Mouse (Mus musculus): ENCODE data around the gene Syngap1. TPM values are rescaled to one million over a fixed set of nuclear protein-coding genes. Genes with fewer than 3 reads are reported as not detected.
"Not testable (repeated sequence)": the region's sequence is repeated elsewhere in the genome, so short reads cannot be mapped to it uniquely, and the experiment has no call there.

Syngap1 gene
- polyA plus RNA-seq, 1 experiment from 2014 or later: 4.7 TPM

DNA sequence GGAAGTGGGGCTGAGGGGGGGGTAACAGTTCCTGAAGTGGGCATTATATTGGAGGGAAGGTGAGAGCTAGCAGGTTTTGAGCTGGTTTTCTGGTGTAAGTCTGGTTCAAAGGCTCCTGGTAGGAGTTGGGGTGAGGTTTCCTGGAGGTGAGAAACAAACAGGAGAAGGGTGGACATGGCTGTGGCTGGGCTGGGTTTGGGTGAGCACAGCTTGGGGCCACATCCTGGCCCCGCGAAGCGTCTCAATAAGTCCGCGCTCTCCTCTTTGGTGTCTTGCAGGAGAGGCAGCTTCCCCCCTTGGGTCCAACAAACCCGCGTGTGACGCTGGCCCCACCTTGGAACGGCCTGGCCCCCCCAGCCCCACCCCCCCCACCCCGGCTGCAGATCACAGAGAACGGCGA lies 29.2 kb downstream of the Syngap1 start:
- no peak for ATAC-seq (ENCODE audit: low FRiP score)
- Histone ChIP-seq H3K4me1 (replicated peaks; ENCODE audit: control insufficient read depth, insufficient read depth, low read length) (peaks cover 6% of the 10 kb centered on the region; the same call in 1 of the 2 replicates), H3K4me2 (replicated peaks; ENCODE audit: low read depth, low read length) (no peak overlapping the region), H3K27me3 (ENCODE audit: control insufficient read depth, insufficient read depth, low read length) (no peaks in the 10 kb centered on the region), H3K9me3 (ENCODE audit: control insufficient read depth, low read length) (no peaks in the 10 kb centered on the region), H3K9ac (ENCODE audit: low read depth, low read length) (no peak overlapping the region), H3K4me3 (ENCODE audit: low read depth, low read length) (no peak overlapping the region), H3K36me3 (ENCODE audit: control insufficient read depth, insufficient read depth, low read length) (peaks cover 2% of the 10 kb centered on the region; the same call in 1 of the 2 replicates), H3K27ac (ENCODE audit: low read depth, low read length) (no peak overlapping the region)
- 74% methylated on average over 12 of the region's 12 CpGs for WGBS
- DNase-seq (ENCODE audit: low spot score): no peak

DNA sequence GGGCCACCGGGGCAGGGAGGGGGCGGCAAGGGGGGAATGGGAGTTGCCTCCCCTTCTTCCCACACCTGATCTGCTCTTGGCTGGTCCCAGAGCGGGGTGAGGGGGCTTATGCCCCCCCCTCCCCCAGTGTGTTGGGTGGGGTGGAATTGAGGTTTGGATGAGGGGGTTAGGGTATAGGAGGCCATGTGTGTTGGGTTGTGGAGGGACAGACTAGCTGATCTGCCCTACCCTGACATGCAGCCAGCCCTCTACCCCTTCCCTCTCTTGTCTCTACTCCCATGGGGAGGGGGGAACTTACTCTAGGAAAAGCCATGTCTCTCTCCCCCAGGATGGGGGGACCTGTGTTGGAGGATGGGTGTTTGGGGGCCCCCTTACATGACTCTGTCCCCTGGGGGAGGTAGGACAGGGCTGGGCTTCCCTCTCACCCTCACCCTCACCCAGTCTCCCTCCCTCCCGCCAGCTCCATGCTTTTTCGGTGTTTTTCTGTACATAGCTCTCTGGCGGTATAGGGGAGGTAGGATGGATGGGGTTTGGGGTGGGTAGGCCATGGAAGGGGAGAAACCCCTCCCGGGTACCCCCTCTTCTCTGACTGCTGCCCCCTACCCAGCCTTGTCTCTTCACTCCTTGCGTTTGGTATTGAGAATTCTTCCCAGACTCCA lies 30.3 kb downstream of the Syngap1 start:
- WGBS: 55% methylated on average over 8 of the region's 8 CpGs
- Histone ChIP-seq H3K9ac (ENCODE audit: low read depth, low read length) (peak overlapping the region; percentile 1; the same call in 1 of the 2 replicates), H3K27me3 (ENCODE audit: control insufficient read depth, insufficient read depth, low read length) (no peaks in the 10 kb centered on the region), H3K4me3 (ENCODE audit: low read depth, low read length) (no peak overlapping the region), H3K36me3 (ENCODE audit: control insufficient read depth, insufficient read depth, low read length) (peaks cover 2% of the 10 kb centered on the region; the same call in 1 of the 2 replicates), H3K27ac (ENCODE audit: low read depth, low read length) (no peak overlapping the region), H3K9me3 (ENCODE audit: control insufficient read depth, low read length) (no peaks in the 10 kb centered on the region), H3K4me1 (replicated peaks; ENCODE audit: control insufficient read depth, insufficient read depth, low read length) (peaks cover 6% of the 10 kb centered on the region; the same call in 1 of the 2 replicates), H3K4me2 (replicated peaks; ENCODE audit: low read depth, low read length) (no peak overlapping the region; the same call in 1 of the 2 replicates)
- ATAC-seq (ENCODE audit: low FRiP score) (no peak), DNase-seq (ENCODE audit: low spot score) (no peak)

GRCm38 (mm10) chr17:26972107-26972506 lies 31.1 kb downstream of the Syngap1 start:
- Histone ChIP-seq H3K27me3 (ENCODE audit: control insufficient read depth, insufficient read depth, low read length) (no peaks in the 10 kb centered on the region), H3K9ac (ENCODE audit: low read depth, low read length) (peak overlapping the region; percentile 70), H3K4me3 (ENCODE audit: low read depth, low read length) (peak overlapping the region; percentile 92), H3K4me2 (replicated peaks; ENCODE audit: low read depth, low read length) (peak overlapping the region; percentile 84), H3K27ac (ENCODE audit: low read depth, low read length) (0 out of 2 replicates have a peak overlapping the region, but pooled peaks have one; percentile 56), H3K4me1 (replicated peaks; ENCODE audit: control insufficient read depth, insufficient read depth, low read length) (peaks cover 6% of the 10 kb centered on the region; the same call in 1 of the 2 replicates), H3K36me3 (ENCODE audit: control insufficient read depth, insufficient read depth, low read length) (peaks cover 3% of the 10 kb centered on the region; the same call in 1 of the 2 replicates), H3K9me3 (ENCODE audit: control insufficient read depth, low read length) (no peaks in the 10 kb centered on the region)
- DNase-seq (ENCODE audit: low spot score): no peak
- ATAC-seq (ENCODE audit: low FRiP score): no peak
- 12% methylated on average over 3 of the region's 3 CpGs for WGBS

- ATAC-seq (ENCODE audit: low FRiP score): peak; percentile 97
- no peaks in the 10 kb centered on the region for H3K27me3 ChIP-seq (ENCODE audit: control insufficient read depth, insufficient read depth, low read length)
- 0 out of 2 replicates have a peak, but pooled peaks cover 4% of the 10 kb centered on the region for H3K36me3 ChIP-seq (ENCODE audit: control insufficient read depth, insufficient read depth, low read length)
- peak within 1 kb of the TSS; percentile 84 for H3K4me2 ChIP-seq (replicated peaks; ENCODE audit: low read depth, low read length)
- peak within 1 kb of the TSS; percentile 70 for H3K9ac ChIP-seq (ENCODE audit: low read depth, low read length)
- no peaks in the 10 kb centered on the region for H3K9me3 ChIP-seq (ENCODE audit: control insufficient read depth, low read length)
- peak; percentile 95 for DNase-seq (ENCODE audit: low spot score)
- H3K4me3 ChIP-seq (ENCODE audit: low read depth, low read length): peak within 1 kb of the TSS; percentile 92
- WGBS: under 1% methylated on average over 75 of the region's 75 CpGs
- H3K4me1 ChIP-seq (replicated peaks; ENCODE audit: control insufficient read depth, insufficient read depth, low read length): peaks cover 6% of the 10 kb centered on the region; the same call in 1 of the 2 replicates
- peak within 1 kb of the TSS; percentile 56; the same call in 1 of the 2 replicates for H3K27ac ChIP-seq (ENCODE audit: low read depth, low read length)
These were observed 31.9 kb downstream of the Syngap1 start, which contains the start of gene Zbtb9 for GRCm38 (mm10) chr17:26972703-26973574. Zbtb9 (plus strand) TSS chr17:26973167.

DNA sequence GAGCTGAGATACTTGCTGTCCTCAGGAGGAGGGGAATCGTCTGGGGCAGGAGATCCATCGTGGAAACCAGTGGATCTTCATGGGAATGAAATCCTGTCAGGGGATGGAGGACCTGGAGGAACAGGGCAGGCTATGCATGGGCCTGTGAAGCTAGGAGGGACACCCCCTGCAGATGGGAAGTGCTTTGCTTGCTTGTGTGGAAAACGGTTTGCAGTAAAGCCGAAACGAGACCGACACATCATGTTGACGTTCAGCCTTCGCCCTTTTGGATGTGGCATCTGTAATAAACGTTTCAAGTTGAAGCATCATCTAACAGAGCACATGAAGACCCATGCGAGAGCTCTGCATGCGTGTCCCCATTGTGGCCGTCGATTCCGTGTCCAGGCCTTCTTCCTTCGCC lies 33.5 kb downstream of the Syngap1 start:
- Histone ChIP-seq H3K27ac (ENCODE audit: low read depth, low read length) (no peak overlapping the region), H3K4me2 (replicated peaks; ENCODE audit: low read depth, low read length) (no peak overlapping the region), H3K9ac (ENCODE audit: low read depth, low read length) (no peak overlapping the region), H3K36me3 (ENCODE audit: control insufficient read depth, insufficient read depth, low read length) (0 out of 2 replicates have a peak, but pooled peaks cover 4% of the 10 kb centered on the region), H3K4me1 (replicated peaks; ENCODE audit: control insufficient read depth, insufficient read depth, low read length) (peaks cover 6% of the 10 kb centered on the region; the same call in 1 of the 2 replicates), H3K4me3 (ENCODE audit: low read depth, low read length) (no peak overlapping the region), H3K9me3 (ENCODE audit: control insufficient read depth, low read length) (no peaks in the 10 kb centered on the region), H3K27me3 (ENCODE audit: control insufficient read depth, insufficient read depth, low read length) (no peaks in the 10 kb centered on the region)
- ATAC-seq (ENCODE audit: low FRiP score): no peak
- 92% methylated on average over 15 of the region's 15 CpGs for WGBS
- DNase-seq (ENCODE audit: low spot score): no peak

DNA sequence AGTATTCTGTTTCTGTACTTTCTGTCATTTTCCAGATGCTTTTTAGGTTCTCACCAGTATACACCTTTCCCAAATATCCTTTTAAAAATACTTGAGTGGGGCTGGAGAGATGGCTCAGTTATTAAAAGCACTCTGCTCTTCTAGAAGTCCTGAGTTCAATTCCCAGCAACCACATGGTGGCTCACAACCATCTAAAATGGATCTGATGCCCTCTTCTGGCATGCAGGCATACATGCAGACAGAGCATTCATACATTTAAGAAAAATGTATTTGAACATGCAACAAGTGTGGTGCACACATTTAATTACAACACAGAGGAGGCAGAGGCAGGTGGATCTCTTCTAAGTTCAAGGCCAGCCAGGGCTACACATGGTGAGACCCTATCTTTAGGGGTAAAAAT lies 34.4 kb downstream of the Syngap1 start:
- no peak overlapping the region for H3K4me3 ChIP-seq (ENCODE audit: low read depth, low read length)
- no peak overlapping the region for H3K4me2 ChIP-seq (replicated peaks; ENCODE audit: low read depth, low read length)
- H3K27me3 ChIP-seq (ENCODE audit: control insufficient read depth, insufficient read depth, low read length): no peaks in the 10 kb centered on the region
- no peak overlapping the region for H3K27ac ChIP-seq (ENCODE audit: low read depth, low read length)
- ATAC-seq (ENCODE audit: low FRiP score): no peak
- H3K9me3 ChIP-seq (ENCODE audit: control insufficient read depth, low read length): no peaks in the 10 kb centered on the region
- H3K9ac ChIP-seq (ENCODE audit: low read depth, low read length): no peak overlapping the region
- H3K4me1 ChIP-seq (replicated peaks; ENCODE audit: control insufficient read depth, insufficient read depth, low read length): peaks cover 6% of the 10 kb centered on the region; the same call in 1 of the 2 replicates
- DNase-seq (ENCODE audit: low spot score): no peak
- 0 out of 2 replicates have a peak, but pooled peaks cover 4% of the 10 kb centered on the region for H3K36me3 ChIP-seq (ENCODE audit: control insufficient read depth, insufficient read depth, low read length)

GRCm38 (mm10) chr17:26977354-26977753 lies 36.3 kb downstream of the Syngap1 start:
- H3K9ac ChIP-seq (ENCODE audit: low read depth, low read length); H3K4me3 ChIP-seq (ENCODE audit: low read depth, low read length); H3K4me1 ChIP-seq (replicated peaks; ENCODE audit: control insufficient read depth, insufficient read depth, low read length); H3K27ac ChIP-seq (ENCODE audit: low read depth, low read length); H3K36me3 ChIP-seq (ENCODE audit: control insufficient read depth, insufficient read depth, low read length); H3K4me2 ChIP-seq (replicated peaks; ENCODE audit: low read depth, low read length); ATAC-seq (ENCODE audit: low FRiP score); DNase-seq (ENCODE audit: low spot score); H3K27me3 ChIP-seq (ENCODE audit: control insufficient read depth, insufficient read depth, low read length); H3K9me3 ChIP-seq (ENCODE audit: control insufficient read depth, low read length): not testable (repeated sequence)
- 95% methylated on average over 6 of the region's 6 CpGs for WGBS

- no peak overlapping the region for H3K4me3 ChIP-seq (ENCODE audit: low read depth, low read length)
- ATAC-seq (ENCODE audit: low FRiP score) (no peak), DNase-seq (ENCODE audit: low spot score) (no peak)
- H3K9ac ChIP-seq (ENCODE audit: low read depth, low read length): no peak overlapping the region
- H3K27ac ChIP-seq (ENCODE audit: low read depth, low read length): no peak overlapping the region
- H3K4me2 ChIP-seq (replicated peaks; ENCODE audit: low read depth, low read length): no peak overlapping the region
- H3K27me3 ChIP-seq (ENCODE audit: control insufficient read depth, insufficient read depth, low read length): no peaks in the 10 kb centered on the region
- 88% methylated on average over 2 of the region's 2 CpGs for WGBS
- H3K36me3 ChIP-seq (ENCODE audit: control insufficient read depth, insufficient read depth, low read length): 0 out of 2 replicates have a peak, but pooled peaks cover 4% of the 10 kb centered on the region
- no peaks in the 10 kb centered on the region for H3K4me1 ChIP-seq (replicated peaks; ENCODE audit: control insufficient read depth, insufficient read depth, low read length)
- no peaks in the 10 kb centered on the region for H3K9me3 ChIP-seq (ENCODE audit: control insufficient read depth, low read length)
These were observed 38.4 kb downstream of the Syngap1 start for GRCm38 (mm10) chr17:26979426-26979825.

All from hindbrain, embryonic 11.5 days (tissue).